9 mouse cellular contexts compared by ENCODE assay signal in the genomic region with DNA sequence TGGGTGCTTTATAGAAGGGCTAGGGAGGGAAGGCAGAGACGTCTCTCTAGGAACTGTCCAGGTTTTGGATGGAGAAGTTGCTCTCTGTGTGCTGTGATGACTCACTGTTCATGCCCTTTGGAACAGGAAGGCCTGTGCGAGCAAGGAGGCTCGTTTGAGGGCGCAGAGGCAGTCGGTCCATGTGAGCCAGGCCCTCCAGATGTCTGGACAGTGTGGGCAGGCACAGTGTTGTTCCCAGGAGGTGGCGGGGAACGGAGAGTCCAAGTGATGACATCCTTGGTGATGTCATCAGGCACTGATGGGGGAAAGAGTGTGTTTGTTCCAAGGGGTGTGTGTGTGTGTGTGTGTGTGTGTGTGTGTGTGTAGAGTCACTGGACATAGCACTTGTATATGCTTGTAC.
DNase-seq lines count a peak whose midpoint lies in the region; ATAC-seq and TF ChIP-seq lines count a peak whose summit lies in the region.
"Had no signal": no experiment of that assay in that cellular context is flagged by ENCODE, and none has a peak within 500 bp of the region (broad histone marks: within the 10 kb centered on the region; RNA-seq: fewer than 3 reads in every experiment).

No protein-coding gene starts in this region.

- H3K27me3 ChIP-seq in heart, embryonic 16.5 days (ENCODE audit: control insufficient read depth, insufficient read depth, low read length): no peaks in the 10 kb centered on the region
- H3K27me3 ChIP-seq in forebrain, postnatal 0 days (ENCODE audit: insufficient read depth, low read length): no peaks in the 10 kb centered on the region
- H3K27me3 ChIP-seq: limb, embryonic 13.5 days; neural tube, embryonic 13.5 days had no signal

- H3K27ac ChIP-seq in heart, embryonic 16.5 days (ENCODE audit: low read length): no peak overlapping the region
- no peak overlapping the region for H3K27ac ChIP-seq in forebrain, postnatal 0 days (ENCODE audit: low read depth, low read length)
- H3K27ac ChIP-seq: limb, embryonic 13.5 days; neural tube, embryonic 13.5 days had no signal

- DNase-seq in adrenal gland, adult (ENCODE audit: inconsistent age in 2 of 2, low spot score in 1 of 2): peak; percentile 91 to 92
- peak; percentile 82 for DNase-seq in fibroblast of lung, adult 2 months (ENCODE audit: low read depth)
- DNase-seq in lung, postnatal 4 days: peak; percentile 38 to 53
- DNase-seq in forebrain, postnatal 0 days: no peak
- DNase-seq in natural killer cell, adult 2 months (ENCODE audit: low spot score in 2 of 2): no peak

- H3K4me2 ChIP-seq in heart, embryonic 16.5 days (ENCODE audit: low read depth, low read length): no peak overlapping the region
- no peak overlapping the region for H3K4me2 ChIP-seq in forebrain, postnatal 0 days (ENCODE audit: low read depth)
- H3K4me2 ChIP-seq: limb, embryonic 13.5 days; neural tube, embryonic 13.5 days had no signal

- H3K36me3 ChIP-seq in heart, embryonic 16.5 days (ENCODE audit: control insufficient read depth, insufficient read depth): no peaks in the 10 kb centered on the region
- H3K36me3 ChIP-seq in forebrain, postnatal 0 days (ENCODE audit: insufficient read depth): no peaks in the 10 kb centered on the region
- H3K36me3 ChIP-seq: neural tube, embryonic 13.5 days had no signal

- H3K9ac ChIP-seq in heart, embryonic 16.5 days (ENCODE audit: low read length): no peak overlapping the region
- no peak overlapping the region for H3K9ac ChIP-seq in forebrain, postnatal 0 days
- H3K9ac ChIP-seq: limb, embryonic 13.5 days; neural tube, embryonic 13.5 days had no signal

- no peak overlapping the region for H3K4me3 ChIP-seq in heart, embryonic 16.5 days (ENCODE audit: low read length)
- no peak overlapping the region for H3K4me3 ChIP-seq in forebrain, postnatal 0 days (ENCODE audit: low read depth, low read length)
- H3K4me3 ChIP-seq: limb, embryonic 13.5 days; neural tube, embryonic 13.5 days had no signal

- TF ChIP-seq CTCF in forebrain, postnatal 0 days (IDR thresholded peaks at IDR 0.05; ENCODE audit: low read depth): no peak

- H3K9me3 ChIP-seq in heart, embryonic 16.5 days (replicated peaks; ENCODE audit: control insufficient read depth, low read length): no peaks in the 10 kb centered on the region
- no peaks in the 10 kb centered on the region for H3K9me3 ChIP-seq in forebrain, postnatal 0 days (ENCODE audit: low read length)
- H3K9me3 ChIP-seq: limb, embryonic 13.5 days; neural tube, embryonic 13.5 days had no signal

- 22% methylated on average over 7 of the region's 7 CpGs for WGBS in heart, embryonic 16.5 days
- WGBS in forebrain, postnatal 0 days: 79% methylated on average over 7 of the region's 7 CpGs

- peak; percentile 64 for ATAC-seq in heart, embryonic 16.5 days (replicated peaks; ENCODE audit: extremely low read depth, insufficient read depth, low FRiP score)
- ATAC-seq in forebrain, postnatal 0 days: no peak
- ATAC-seq in frontal cortex, adult (ENCODE audit: low TSS enrichment): no peak

- peaks cover 11% of the 10 kb centered on the region for H3K4me1 ChIP-seq in heart, embryonic 16.5 days (ENCODE audit: control insufficient read depth, insufficient read depth, low read length)
- H3K4me1 ChIP-seq in forebrain, postnatal 0 days (ENCODE audit: insufficient read depth): 0 out of 2 replicates have a peak, but pooled peaks cover 3% of the 10 kb centered on the region

Comparison
In these comparisons a context has a peak if more than half of its experiments do, and no peak if none do; other contexts are left out.
1. DNase-seq: peak in adrenal gland, adult (2 of 2), fibroblast of lung, adult 2 months (single experiment) and lung, postnatal 4 days (2 of 2); none in forebrain, postnatal 0 days (single experiment) and natural killer cell, adult 2 months (0 of 2).